Mouse (Mus musculus) cerebellum, adult 8-10 months (tissue): ENCODE data around the gene Zfr.

Experiments used
- DNase-seq: peaks from one replicate; pipeline ENCODE4 v3.0.0; 2022

The Zfr gene

DNA sequence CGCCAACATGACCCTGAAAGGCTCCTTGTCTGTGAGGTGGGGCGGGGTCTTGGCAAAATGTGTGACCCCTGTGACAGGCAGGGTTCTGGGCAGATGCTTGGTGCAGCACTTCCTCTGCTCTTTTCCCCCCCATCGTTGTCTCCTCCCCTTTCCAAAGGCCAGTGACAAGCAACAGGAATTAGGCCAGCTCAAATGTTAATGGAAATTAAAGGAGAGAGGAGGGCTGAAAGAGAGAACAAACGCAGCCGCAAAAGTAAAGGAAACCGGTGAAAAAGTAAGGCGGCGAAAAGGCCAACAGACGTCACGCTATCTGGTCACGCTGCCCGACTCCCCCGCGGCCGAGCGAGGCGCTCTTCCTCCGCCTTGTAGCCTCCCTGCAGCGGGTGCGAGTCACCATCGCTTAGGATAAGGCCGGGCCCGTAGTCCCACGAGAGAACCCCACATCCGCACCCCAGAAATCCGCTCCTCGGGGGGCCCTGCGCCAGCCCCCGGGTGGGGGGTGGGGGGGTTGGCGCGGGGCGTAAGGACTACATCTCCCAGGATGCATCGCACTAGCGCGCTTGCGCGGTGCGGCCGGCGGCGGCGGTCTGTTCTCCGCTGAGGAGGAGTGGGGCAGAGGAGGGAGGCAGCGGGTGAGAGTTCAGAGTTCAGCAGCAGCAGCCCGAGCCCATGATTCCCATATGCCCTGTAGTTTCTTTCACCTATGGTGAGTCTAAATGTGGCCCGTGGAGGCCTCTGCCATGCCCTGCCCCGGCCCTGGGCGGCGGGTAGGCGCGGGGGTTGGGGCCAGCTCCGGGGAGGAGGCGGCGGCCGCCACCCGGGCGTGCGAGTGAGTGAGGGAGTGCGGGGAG is at the start of gene Zfr:
TSS of gene Zfr (plus strand) at position 590 of the 851 bp plus-strand sequence.
- DNase-seq: peak; percentile 94

DNA sequence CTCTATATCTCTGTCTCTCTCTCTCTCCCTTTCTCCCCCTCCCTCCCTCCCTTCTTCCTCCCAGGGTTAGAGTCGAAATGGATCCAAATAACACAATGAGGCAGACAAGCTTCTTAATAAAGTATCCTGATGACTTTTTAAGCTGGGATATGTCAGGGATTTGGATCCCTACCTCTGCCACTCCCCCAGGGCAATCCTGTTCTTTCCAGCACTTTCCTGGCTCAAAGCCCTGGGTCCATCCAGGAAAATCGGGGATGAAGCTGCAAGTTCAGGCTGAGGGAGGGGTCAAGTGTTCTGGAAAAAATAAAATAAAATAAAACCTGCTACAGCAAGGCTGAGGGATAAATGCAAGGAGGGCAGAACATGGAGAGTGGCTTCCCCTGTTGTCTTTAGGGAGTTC is 49.7 kb upstream of the Zfr start:
- no peak for DNase-seq

DNA sequence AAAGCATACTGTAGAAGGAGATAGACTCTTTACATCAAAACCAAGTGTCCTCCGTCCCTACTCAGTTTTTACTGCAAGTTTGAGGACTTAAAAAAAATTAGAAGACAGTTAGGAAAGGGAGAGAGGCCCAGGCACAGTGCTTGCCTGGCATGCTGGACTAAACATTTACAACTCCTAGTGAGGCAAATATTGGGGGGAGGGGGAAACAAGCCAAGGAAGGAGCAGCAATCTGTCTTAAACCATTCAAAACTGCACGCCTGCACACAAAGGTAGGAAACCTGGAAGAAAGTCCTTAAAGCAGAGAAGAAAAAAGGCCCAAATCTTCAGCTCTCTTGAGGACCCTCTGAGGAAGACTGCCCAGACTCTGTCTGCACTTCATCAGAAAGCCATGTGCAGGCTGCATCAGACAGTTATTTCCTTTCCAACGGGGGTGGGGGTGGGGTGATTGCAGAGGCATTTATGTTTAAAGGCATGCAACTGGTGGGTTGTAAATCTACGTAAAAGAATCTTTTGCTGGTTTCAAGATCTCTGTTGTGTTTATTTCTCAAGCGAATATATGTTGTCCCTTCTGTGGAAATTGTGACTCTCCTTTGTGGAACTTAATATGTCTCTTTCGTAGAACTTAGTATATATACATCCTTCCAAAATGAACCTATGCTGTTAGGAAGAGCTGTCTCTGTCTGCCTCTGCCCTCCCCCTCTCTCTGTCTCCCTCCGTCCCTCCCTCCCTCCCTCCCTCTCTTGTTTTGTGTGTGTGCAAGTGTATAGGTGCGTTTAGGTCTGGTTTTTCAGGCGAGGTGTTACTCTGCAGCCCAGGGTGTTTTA is 49.0 kb upstream of the Zfr start:
- DNase-seq: no peak

DNA sequence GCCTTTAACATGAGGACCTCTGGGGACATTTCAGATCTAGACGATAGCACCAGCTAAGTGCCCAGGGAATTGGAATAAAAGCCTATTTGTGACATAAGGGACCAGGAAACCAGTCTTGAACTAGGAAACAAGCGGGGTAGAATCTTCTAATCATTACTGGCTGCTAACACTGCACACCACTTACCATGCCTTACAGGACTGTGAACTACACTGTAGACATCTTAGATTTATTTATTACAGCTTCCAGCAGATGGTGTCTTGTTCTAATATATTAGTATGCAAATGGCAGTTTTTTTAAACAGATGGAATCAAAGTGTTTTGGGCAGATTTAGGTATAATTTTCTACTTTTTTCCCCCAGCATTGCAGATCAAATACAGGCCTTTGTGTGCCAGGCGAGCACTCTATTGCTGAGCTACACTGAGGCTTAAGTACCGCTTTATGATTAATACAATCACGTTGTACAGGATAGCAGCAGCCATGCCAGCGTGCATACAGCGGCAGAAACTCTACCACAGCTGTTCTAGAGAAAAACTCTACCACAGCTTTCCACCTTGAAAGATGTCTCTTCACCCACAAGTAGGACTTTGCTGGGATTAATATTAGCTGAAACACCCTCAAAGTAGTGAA is 44.8 kb upstream of the Zfr start:
- no peak for DNase-seq

DNA sequence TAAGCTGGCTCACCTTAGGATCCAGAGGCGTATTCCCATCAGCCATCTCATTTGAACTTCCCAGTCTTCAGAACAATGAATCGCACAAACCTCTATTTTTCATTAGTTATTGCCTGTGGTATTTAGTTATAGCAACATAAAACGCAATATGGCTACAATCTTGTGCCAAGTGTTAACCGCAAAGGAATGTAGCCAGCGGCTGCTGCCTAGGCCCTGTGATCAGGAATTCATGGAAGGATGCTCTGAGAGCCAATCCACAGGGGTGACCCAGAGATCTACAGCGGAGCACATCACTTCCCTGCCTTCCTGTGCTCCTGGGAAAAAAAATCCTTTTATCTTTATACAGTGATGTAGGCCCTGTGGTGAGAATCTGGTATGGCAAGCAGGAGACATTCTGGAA is 43.2 kb upstream of the Zfr start:
- no peak for DNase-seq

DNA sequence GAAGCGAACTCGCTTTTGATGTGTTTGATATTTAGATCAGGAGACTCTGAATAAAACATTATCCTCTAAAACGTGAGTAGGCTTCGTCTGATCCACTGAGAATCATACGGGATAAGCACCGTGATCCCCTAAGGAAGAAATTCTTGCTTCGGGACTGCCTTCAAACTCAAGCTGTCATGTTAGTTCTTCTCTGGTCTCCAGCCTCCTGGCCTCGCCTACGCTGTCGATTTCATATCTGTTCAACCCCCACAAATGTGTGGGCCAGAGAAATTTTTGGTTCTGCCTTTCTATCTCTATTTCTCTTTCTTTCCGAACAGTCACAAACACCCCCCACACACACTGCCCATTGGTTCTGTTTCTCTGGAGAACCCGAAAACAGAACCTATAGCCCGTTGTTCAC is 35.3 kb upstream of the Zfr start:
- DNase-seq: no peak

DNA sequence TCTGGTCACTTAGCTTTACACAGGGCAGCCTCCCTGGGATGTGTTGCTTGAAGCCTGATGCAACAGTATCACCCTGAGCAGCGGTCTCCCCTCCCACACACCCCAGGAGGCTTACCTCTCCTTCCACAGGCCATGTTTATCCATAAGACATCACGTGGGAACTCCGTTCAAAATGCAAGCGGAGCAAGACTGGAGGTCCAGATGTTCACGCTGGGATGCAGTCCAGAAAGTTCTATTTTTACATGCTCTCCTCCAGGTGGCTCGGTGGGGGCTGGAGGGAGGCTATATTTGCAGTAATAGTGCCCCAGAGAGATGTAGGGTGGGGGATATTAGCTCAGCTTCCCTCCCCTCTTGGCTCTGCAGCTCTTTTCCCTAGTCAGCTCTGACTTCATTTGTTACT is 33.5 kb upstream of the Zfr start:
- DNase-seq: no peak

DNA sequence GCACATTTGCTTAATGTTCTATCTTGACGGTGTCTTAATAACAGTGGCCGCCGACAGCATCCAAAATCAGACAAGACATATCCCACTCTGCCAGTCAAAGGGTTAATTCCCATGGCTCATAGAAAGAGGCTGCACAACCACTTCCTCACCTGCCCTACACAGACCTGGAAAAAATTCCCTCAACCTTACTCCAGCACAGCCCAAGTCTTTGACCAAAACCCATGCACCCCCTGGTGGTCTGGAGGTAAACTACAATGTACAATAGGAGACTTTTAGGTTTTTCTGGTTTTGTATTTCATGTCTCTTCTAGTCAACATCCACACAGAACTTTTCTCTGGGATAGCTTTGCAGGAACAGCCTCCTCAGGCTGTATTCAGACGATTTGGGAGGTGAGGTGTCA is 32.8 kb upstream of the Zfr start:
- DNase-seq: peak; percentile 33

DNA sequence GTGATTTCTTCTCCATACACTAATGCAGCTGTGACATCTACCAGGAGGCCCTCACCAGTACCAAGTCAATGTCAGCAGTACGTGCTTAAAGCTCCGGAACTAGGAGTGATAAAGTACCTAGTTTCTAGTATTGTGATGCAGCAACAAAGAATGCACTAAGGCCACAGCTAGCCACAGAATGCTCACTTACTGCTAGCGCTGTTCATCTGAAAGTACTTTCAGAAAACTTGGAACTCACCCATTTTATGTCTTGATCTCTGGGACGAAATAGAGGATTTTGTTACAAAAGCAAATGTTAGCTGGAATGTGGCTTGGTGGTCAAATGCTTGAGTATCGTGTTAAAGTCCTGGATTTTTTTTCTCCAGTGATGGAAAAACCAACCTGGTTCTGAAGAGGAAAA is 30.0 kb upstream of the Zfr start:
- no peak for DNase-seq

DNA sequence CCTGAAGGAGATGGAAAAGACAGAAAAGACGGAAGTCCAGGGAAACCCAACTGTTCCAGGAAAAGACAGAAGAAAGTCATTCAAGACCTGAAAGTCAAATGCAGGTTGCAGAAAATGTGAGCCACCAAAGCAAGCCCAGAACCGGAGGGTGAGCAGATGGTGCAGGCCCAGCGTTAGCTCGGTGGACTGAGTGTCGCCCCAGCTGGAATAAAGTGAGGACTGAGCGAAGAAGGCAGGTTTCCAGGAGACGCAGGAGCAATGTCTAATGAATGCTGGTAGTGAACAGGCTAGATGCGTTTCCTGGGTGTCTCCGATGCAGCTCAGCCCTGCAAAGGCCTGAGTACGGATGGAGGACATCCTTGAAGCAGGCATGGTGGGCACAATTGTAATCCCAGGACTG is 29.5 kb upstream of the Zfr start:
- no peak for DNase-seq

DNA sequence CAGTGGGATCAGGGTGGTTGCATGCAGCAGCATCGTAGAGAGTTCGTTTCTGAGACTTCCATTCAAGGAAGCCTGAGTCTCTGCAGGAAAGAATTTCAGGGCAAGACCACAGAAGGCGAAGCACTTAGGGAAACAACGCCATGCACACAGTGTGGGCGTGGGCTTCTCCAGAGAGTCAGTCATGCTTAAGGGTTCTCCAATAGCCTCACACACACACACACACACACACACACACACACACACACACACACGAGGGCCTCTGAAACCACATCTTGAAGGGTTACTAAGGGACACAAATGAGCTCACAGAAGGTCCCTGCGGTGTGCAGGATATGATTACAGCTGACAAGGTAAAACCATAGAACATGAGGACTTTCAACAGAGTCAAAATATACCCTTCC is 27.5 kb upstream of the Zfr start:
- no peak for DNase-seq

DNA sequence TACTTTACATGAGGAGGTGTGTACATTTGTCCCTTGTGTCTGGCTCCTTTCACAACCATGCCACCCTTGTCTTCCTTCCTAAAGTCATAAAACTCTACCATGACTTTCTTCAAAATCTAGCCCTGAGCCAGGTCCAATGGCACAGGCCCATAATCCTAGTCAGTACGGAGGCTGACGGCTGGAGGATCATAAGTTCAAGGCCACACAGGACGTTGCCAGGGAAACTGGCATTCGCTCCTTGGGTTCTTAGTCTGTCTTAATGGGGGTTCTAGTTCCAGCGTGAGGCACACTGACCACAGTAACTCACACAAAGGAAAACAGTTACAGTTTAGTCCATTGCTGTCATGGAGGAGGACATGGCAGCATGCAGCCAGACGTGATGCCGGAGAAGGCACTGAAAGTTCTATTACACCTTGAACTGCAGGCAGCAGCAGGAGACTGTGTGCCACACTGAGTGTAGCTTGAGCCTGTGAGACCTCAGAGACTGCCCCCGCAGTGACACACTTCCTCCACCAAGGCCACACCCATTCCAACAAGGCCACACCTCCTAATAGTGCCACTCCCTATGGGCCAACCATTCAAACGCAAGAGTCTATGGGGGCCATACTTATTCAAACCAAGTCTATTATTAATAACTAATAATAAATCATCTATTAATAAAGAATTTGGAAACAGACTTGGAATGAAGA is 26.5 kb upstream of the Zfr start:
- DNase-seq: no peak

DNA sequence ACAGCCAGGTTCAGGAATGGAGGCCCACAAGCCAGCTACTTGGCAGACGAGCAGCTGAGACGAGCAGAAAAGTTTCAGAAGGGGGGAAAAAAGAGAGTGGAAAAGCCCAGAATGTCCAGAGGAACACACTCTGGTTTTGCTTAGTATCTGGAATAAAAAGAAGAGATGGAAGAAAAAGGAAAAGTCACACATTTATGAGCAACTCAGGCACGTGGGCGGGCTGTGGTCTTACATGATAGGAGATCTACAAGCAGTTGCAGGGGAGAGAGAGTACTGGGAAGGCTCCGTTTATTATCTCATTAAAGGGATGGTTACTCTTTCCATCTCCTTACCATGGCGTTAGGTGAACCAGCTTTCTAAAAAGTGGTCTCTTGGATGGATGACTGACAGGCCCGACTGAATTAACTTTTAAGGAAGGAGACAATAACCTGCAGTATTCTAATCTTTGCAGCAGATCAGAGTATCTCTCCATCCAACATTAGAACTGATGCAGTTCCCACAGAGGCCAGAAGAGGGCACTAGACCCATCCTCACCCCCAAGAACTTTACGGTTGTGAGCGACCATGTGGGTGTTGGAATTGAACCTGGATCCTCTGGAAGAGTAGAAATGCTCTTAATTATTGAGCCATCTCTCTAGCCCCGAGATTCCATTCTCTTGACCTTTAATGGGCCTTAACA is 25.7 kb upstream of the Zfr start:
- peak; percentile 31 for DNase-seq

DNA sequence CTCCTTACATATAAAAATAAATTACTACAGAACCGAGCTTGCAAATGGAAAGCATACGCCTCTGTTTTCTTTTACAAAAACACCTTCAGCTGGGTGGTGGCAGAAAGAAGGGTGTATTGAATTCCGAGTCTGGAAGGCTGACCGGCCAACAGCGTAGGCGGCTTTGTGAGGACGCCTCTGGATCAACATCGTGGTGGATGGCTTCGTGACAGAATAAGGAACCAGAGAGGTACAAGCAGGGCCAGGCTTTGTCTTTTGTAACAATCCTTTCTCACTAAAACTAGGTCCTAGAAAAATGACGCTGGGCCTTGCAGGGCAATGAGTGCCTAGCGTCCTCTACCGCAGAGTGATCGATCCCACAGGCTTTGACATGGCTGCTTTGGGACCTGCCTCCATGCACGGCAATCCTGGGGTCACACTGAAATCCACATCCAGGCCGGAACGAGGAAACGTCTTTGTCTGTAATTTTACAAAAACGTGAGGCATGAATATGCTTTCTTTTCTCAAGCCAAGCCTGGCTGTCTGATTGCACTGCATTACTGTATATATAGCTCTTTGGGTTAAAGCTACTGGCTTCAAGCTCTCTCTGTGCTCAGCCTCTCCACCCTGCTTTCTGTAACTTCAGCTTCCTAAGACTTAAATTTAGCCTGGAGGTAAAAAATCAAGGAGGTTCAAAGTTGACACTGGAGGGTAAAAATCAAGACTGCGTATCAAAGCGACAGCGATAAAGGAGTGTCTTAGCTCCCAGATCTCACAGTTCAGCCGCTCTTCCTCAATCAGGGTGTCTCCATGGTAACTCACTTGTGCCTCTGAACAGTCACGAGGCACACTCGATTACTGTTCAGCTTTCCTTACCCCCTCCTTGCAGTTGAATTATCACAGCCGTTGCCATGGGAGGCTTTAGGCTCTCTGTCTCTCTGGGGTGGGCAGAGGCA is 24.3 kb upstream of the Zfr start:
- DNase-seq: no peak

DNA sequence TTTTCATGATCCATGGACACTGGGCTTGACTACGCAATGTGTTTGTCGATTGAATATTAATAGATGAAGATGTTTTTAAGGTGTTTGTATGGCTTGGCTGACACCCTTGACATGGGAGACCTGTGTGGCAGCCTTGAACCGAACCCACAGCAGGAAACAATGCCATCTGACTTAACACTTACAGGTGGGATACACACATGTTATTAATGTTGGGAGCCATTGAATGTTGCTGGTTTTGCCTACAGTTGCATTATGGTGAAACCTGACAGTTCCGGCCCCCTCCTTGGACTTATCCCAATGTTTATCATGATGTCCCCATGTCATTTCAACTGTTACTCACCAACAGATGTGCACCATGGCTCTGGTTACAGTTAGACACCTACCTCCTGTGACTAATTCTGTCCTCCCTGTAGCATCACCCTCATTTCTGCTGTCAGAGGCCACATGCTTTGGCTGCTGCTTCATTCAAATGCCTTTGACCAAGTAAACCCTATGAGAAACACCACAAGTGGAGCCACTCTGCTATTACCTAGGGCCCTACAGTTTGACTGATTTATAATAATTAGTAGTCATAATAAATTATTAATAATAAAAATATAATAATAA is 23.6 kb upstream of the Zfr start:
- no peak for DNase-seq

DNA sequence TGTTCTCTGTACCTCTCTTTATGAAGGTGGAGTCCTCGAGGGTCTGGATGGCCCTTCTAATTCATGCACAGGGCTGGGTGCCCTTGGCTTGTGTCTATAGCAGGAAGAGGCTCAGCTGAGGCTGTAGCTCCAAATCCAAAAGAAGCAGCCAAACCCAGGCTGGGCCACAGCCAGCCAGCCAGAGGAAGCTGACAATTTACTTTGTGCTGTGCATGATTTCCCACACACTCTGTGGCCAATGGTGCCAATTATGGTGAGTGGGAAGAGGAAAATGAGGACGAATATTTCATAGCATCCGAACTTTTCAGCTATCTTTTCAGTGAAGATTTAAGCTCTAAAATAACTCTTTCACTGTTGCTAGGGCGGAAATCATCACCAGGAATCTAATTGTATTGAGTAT is 21.2 kb upstream of the Zfr start:
- DNase-seq: no peak

DNA sequence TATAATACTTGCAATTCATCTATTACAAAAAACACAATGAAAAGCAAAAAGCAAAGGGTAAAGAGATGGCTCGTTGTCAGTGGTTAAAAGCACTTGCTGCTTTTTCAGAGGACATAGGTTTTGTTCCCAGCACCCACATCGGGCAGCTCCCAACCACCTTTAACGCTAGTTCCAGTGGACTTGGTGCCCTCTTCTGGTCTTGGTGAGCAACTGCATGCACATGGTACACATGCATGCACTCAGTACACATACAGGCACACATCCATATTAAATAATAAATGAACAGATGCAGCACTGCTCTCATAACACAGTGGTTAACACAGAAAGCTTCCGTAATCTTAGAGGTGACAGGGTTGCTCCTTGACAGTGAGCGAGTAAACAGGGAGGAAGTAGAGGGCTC is 20.3 kb upstream of the Zfr start:
- DNase-seq: no peak

DNA sequence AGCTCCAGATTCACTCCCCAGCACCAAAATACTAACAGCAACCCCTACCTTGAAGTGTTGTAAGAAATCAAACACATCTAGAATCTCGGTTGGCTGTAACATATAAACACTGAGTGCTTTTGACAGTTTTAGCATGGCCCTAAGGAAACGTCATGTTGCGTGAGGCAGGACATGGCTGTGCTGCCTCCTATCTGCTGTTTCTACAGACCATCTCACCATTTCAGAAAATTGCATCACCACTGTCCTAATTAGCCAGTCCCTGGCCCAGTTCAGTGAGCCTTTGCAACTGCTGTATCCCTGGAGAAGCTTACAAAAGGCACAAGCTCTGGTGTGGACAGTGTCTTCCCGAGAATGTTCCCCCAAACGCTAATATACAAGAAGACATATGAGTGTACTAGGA is 16.7 kb upstream of the Zfr start:
- DNase-seq: no peak

DNA sequence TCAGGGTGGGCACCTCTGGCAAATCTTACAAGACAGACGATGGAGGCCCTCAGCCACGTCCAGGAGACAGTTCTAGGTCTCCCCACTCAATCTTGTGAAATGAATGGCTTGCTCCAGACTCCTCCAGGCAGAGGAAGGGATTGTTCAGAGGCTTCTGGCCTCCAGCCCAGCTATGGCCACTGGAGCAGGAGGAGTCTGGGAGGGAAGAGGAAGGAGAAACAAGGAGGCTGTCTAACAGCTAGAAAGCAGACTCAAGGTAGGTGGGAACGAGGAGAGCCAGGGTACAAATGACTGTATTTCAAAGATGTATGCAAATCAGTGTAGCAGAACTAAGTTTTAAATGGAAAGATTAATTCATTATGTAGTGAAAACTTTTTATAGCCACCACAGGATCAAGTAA is 13.9 kb upstream of the Zfr start:
- no peak for DNase-seq

DNA sequence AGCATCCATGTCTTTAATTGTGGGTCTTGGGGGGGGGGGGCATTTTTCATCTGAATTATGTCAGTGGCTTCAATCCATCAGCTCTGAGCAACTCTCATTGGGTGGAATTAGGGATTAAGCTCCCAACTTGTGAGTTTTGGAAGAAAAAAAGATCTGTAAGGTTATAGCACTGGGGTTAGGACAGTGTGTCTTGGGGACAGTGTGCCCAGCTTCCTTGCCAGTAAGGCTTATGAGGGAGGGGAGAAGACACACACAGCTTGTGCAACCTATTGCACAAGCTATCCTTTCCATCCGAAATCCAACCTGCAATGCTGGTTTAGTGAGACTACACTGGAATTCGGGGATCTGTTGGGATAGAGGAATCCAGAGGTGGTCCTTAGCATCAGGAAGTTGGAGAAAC is 12.8 kb upstream of the Zfr start:
- no peak for DNase-seq

DNA sequence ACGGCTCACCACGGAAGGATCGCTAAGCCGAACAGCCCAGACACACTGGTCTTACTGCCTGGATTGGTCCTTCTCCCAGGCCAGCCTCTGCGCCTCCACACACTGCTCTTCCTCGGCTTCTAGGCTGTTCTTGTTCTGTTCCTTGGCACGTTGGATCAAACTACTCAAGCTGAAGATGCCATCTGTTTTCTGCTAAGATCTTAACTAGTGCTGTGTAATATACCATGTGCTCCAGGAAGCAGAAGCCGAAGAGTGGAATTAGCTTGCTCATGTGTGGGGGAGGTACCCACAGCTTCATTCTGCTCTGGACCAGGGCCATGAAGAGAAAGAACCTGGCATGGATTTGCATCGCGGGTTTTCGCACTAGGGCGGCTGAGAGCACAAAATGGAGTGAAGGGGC is 11.2 kb upstream of the Zfr start:
- DNase-seq: no peak
